Mouse (Mus musculus) neutrophil, adult 5-6 weeks (primary cell): ENCODE results near the gene Rdh16. TPM values are rescaled to one million over a fixed set of nuclear protein-coding genes. Genes with fewer than 3 reads are reported as not detected.
"Not testable (repeated sequence)": the region's sequence is repeated elsewhere in the genome, so short reads cannot be mapped to it uniquely, and the experiment has no call there.

ENCODE experiments used
- ATAC-seq: fragments of 151-379, 151-347 bp; 2 replicates; pipeline ENCODE4 v1.8.0; 2017; ENCODE audit warnings: mild to moderate bottlenecking, moderate TSS enrichment; ENCODE audit not compliant: insufficient number of reproducible peaks, poor library complexity, low FRiP score, severe bottlenecking; ENCODE audit errors: extremely low read depth
- total RNA-seq: library from RNA; stranded (forward); fragments of 200-1000 nt; gene quantifications from 2 replicates; pipeline ENCODE4 v1.2.3, GENCODE M21; 2017

Gene Rdh16
- total RNA-seq, result not detected in 2 replicates

GRCm38 (mm10) chr10:127800891-127801290 is at the start of gene Rdh16:
Gene Rdh16 (plus strand): TSS chr10:127801152.
- no peak for ATAC-seq

DNA sequence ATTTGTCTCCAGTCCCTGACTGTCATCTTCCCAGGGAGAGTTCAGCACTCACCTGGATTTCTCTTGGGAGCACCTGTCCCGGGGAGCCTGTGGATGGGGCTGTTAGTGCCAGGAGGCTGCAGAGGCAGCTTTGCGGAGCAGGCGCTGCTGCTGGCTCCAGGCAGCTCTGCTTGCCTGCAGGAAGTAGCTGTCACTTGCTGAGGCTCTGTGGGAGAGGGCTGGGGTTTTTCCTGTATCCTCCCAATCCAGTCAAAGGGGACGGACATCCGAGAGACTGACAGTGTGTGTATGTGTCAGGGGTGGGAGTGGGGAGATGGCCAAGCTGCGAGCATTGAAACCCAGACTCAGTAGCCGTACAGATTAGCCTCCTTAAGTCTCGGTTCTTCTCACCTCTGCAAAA is 49.4 kb upstream of the Rdh16 start, which contains the start of gene Gpr182:
TSS of gene Gpr182 (minus strand) at position 185 of the 400 bp plus-strand sequence.
- ATAC-seq, result no peak

GRCm38 (mm10) chr10:127754566-127755166 is 46.3 kb upstream of the Rdh16 start:
- ATAC-seq, result no peak

DNA sequence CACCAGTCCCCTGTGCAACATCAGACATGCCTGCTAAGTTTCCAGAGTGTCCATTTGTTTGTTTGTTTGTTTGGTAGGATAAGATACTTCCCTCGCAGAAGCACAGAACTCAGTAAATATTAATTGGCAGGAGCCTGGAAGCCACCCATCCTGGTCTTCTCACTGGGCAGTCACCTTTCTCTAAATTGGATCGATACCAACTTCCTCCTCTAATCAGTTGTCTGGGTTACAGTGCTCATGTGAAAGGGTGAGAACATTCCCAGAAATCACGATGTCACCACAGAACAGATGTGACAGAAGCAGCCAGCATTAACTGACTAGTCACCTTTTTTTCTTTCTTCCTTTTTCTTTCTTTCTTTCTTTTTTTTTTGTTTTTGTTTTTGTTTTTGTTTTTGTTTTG is 45.7 kb upstream of the Rdh16 start:
- no peak for ATAC-seq

GRCm38 (mm10) chr10:127755770-127756468 is 45.0 kb upstream of the Rdh16 start:
- ATAC-seq, result no peak

DNA sequence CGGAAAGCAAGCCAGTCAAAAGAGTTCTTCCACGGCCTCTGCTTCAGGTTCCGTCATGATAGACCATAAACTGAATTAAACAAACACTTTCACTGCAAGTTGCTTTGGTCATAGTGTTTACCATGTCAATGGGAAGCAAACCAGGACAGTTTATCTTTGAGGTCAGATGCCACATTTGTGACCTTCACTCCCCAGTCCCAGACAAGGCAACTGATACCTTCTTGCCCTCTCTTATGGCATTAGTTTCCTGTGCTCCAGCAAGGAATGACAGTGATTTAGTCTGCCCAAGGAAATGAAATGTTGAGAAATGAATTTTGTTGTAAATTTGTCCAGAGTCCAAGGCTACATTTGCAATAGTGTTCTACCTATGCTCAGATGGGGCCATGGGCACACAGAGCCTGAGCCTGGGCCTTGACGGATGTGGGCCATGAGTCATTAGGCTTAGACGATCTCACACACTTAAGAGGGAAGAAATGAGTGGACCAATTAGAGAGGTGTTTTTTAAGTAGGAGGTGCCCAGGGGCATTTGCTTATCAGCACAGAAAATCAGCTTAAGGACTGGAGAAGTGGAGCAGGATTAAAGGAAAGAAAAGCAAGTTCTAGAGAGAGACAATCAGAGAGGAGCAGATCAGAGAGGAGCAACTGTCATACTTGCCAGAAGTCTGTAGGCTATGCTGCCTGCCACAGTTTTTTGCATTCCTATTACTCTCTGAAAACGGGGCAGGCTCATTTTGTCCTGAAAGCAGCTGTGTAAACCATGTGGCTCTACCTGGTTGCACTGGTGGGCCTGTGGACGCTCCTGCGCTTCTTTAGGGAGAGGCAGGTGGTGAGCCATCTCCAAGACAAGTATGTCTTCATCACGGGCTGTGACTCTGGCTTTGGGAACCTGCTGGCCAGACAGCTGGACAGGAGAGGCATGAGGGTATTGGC is 41.5 kb upstream of the Rdh16 start, which contains the start of the genes Rdh1 and Rdh16f1:
TSS of gene Rdh1 (plus strand) at position 541 of the 930 bp plus-strand sequence.
TSS of gene Rdh16f1 (plus strand) at position 607 of the 930 bp plus-strand sequence.
- no peak for ATAC-seq

DNA sequence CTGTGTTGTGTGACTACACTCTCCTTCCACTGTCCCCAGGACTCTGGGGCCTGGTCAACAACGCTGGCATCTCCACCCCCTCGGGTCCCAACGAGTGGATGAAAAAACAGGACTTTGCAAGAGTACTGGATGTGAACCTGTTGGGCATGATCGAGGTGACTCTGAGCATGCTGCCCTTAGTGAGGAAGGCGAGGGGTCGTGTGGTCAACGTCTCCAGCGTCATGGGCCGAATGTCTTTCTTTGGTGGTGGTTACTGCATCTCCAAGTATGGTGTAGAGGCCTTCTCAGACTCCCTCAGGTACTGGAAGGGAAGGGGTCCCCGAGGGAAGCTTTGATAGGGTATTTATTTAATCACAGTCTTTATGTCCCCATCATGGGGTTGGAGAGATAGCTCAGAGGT is 38.0 kb upstream of the Rdh16 start:
- ATAC-seq, result not testable (repeated sequence)

- no peak for ATAC-seq
Measured at GRCm38 (mm10) chr10:127763914-127764680, 36.9 kb upstream of the Rdh16 start.

- ATAC-seq, result no peak
Measured at GRCm38 (mm10) chr10:127766564-127766963, 34.4 kb upstream of the Rdh16 start.

DNA sequence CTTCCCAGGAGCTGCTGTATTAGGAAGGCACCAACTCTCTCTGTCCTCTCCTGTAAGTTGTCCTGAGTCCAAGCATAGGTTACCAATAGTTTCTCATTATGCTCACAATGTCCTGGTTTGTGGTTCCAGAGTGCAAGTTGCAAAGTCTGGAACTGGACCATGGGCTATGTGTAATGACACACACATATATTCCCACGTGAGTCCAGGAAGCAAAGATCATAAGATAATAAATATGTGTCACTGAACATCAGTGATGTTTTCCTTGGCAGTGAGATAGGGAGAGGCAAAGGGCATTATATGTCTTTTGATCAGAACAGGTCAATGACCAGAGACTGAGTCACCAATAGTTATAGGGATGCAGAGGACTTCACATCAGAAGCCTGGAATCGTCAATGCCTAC is 24.9 kb upstream of the Rdh16 start, which contains the start of gene Rdh9:
TSS of gene Rdh9 (plus strand) at position 376 of the 400 bp plus-strand sequence.
- ATAC-seq, result no peak

DNA sequence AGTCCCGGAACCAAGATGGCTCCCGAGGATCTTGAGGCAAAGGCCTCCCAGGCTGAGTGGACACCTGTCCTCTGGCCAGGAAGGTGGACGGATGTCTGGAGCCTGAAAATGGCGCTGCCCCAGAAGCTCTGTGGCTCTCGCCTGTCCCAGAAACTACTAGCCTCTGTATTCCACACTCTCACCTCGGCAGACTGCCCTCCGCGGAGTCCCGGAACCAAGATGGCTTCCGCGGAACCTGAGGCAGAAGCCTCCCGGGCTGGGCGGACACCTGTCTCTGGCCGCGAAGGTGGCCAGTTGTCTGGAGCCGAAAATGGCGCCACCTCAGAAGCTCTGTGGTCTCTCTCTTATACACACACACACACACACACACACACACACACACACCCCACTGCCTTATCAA is 18.6 kb upstream of the Rdh16 start:
- ATAC-seq, result not testable (repeated sequence)

DNA sequence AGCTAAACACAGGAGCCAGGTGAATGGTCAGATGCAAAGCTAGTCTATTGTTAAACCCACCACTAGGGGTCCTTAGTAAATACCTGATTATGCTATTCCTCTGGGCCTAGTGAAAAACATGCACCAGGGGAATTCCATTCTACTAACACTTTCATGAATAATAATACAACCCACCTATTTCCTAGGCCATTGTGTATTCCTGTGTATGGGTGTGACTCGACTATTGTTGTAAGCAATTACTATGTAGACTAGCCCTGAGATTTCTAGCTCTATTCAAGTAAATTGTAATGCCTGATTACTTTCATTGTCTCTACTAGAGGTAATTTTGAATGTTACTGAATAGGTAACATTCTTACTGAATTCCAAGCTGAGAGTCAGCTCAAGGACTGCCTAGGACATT is 15.5 kb upstream of the Rdh16 start:
- not testable (repeated sequence) for ATAC-seq

DNA sequence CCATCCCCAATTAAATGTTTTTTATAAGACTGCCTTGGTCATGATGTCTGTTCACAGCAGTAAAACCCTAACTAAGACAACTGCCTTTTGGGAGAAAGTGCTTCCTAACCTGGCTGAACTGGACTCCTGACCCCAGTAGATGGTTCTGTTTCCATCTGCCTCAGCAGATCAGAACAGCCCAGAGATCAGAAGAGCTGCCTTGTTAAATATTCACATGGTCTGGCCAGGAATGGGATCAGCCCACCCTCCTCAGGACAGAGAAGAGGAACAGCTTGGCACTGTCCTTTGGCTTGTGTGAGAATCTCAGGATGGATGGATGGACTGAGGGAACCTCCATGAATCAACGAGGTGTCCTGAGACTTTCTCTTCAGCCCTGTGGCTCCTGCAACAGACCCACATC is 1.7 kb upstream of the Rdh16 start:
- no peak for ATAC-seq

DNA sequence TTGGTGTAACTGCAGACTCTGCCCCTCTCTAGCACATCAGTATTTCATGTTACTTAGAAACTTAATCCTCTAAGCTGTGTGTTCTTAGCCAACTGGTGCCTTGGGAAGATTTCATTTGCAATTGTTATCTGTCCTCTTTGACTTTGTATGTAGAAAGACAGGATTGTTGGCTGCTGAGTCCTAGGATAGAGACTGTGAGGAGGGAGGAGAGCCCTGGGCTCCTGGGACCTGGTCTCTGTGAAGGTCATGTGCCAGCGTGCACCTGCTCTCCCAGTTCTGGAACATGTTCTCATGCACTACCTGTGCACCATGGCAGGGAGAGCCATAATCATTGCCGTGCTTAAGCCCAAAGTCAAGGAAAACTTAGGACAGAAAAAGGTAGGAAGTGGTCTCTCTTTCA is 660 bp downstream of the Rdh16 start:
- no peak for ATAC-seq

DNA sequence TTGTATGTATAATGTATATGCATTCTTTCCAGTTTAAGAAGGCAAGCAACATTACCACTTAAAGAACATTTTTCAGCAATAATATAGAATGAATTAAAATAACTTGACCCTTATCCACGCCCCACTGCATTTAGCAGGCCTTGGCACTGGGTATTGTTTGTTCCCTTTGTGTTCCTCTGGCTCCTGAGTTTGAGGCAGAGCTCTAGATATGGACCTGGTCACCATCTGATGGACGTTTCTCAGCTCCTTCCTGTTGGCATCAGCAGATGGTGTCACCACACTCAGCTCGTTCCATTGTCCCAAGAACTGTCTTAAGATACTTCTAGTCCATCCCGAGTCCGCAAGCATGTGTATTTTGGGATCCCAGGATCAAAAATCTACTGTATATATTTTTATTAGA is 1.3 kb downstream of the Rdh16 start:
- no peak for ATAC-seq

DNA sequence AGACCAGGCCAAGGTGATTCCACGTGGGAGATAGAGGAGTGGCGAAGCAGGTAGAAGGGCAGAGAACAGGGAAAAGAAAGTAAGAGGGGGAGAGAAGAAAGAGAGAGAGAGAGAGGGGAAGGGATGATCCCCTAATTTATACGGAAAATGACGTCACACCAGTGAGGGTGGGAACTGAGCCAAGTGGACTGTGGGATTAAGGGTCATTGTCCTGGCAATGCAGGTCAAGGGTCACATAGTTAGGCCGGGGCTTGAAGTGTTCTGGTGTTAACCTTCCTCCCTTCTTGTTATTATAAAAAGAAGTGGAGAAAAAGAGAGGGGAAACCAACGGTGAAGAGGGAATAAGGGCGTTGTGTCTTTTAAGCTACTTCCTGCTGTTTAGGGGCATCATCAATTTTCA is 3.5 kb downstream of the Rdh16 start:
- no peak for ATAC-seq

GRCm38 (mm10) chr10:127815888-127816287 is 14.9 kb downstream of the Rdh16 start:
- no peak for ATAC-seq

GRCm38 (mm10) chr10:127817268-127817910 is 16.4 kb downstream of the Rdh16 start:
- ATAC-seq, result not testable (repeated sequence)
